Mouse (Mus musculus) kidney, embryonic 16.5 days (tissue): ENCODE measurements around the gene Dnah7c. TPM values are rescaled to one million over a fixed set of nuclear protein-coding genes. Genes with fewer than 3 reads are reported as not detected.
"Not testable (repeated sequence)": the region's sequence is repeated elsewhere in the genome, so short reads cannot be mapped to it uniquely, and the experiment has no call there.

ENCODE experiments used
- ATAC-seq: fragments of 200-750 bp; cut with Nextera tagmentation; 2 replicates; pipeline ENCODE4 v1.8.0; 2017; ENCODE audit warnings: moderate TSS enrichment; ENCODE audit not compliant: low FRiP score, low TSS enrichment
- H3K27ac ChIP-seq: fragments of 300-500 bp; sonication (generic); 2 replicates; pipeline ENCODE4 v1.5.1; 2014; ENCODE audit warnings: low read length
- H3K27me3 ChIP-seq: fragments of 300-500 bp; sonication (generic); 2 replicates; pipeline ENCODE4 v1.6.1; 2014; ENCODE audit warnings: low read length, control low read depth, mixed read lengths; ENCODE audit not compliant: insufficient read depth
- H3K36me3 ChIP-seq: fragments of 300-500 bp; sonication (generic); 2 replicates; pipeline ENCODE4 v1.6.1; 2014; ENCODE audit warnings: low read length, control low read depth, mixed read lengths; ENCODE audit not compliant: insufficient read depth
- H3K4me1 ChIP-seq: fragments of 300-500 bp; sonication (generic); 2 replicates; pipeline ENCODE4 v1.6.1; 2014; ENCODE audit warnings: low read length, control low read depth, mixed read lengths; ENCODE audit not compliant: insufficient read depth
- H3K4me2 ChIP-seq: fragments of 300-500 bp; sonication (generic); replicated peaks from 2 replicates; pipeline ENCODE4 v1.6.1; 2014; ENCODE audit warnings: low read depth, low read length
- H3K4me3 ChIP-seq: fragments of 300-500 bp; sonication (generic); 2 replicates; pipeline ENCODE4 v1.5.1; 2014; ENCODE audit warnings: mild to moderate bottlenecking, low read length
- H3K9ac ChIP-seq: fragments of 300-500 bp; sonication (generic); replicated peaks from 2 replicates; pipeline ENCODE4 v1.6.1; 2014; ENCODE audit warnings: low read length
- H3K9me3 ChIP-seq: fragments of 300-500 bp; sonication (generic); 2 replicates; pipeline ENCODE4 v1.6.1; 2016; ENCODE audit warnings: low read length, control low read depth
- WGBS: fragments of 180-500 bp; shearing (Covaris S2); extraction: QIAGEN DNeasy Blood & Tissue Kit; methylation state at CpG from one replicate; pipeline ENCODE4 v1.1.7; 2014; 5-methylcytosine and 5-hydroxymethylcytosine counted together
- polyA plus RNA-seq: library from polyadenylated mRNA; unstranded; fragments of >200 nt; fragmentation: Nextera tagmentation; extraction: Ambion mirVana; gene quantifications from 2 replicates; pipeline ENCODE4 v1.2.1, GENCODE M21; 2015

The Dnah7c gene
- polyA plus RNA-seq, 1 experiment from 2014 or later = 0.07 TPM

- not testable (repeated sequence) for H3K9me3 ChIP-seq, ATAC-seq, H3K4me3 ChIP-seq, H3K9ac ChIP-seq, H3K27ac ChIP-seq, H3K36me3 ChIP-seq, H3K4me1 ChIP-seq, H3K27me3 ChIP-seq, H3K4me2 ChIP-seq
- WGBS = 55% methylated on average over 3 of the region's 3 CpGs
Measured at GRCm38 (mm10) chr1:46526537-46526936, 101.1 kb downstream of the Dnah7c start.

- 11% methylated on average over 2 of the region's 2 CpGs for WGBS
- Histone ChIP-seq H3K4me1 (no peaks in the 10 kb centered on the region), H3K4me2 (no peak overlapping the region), H3K9me3 (no peaks in the 10 kb centered on the region), H3K9ac (no peak overlapping the region), H3K4me3 (no peak overlapping the region), H3K27ac (no peak overlapping the region), H3K27me3 (no peaks in the 10 kb centered on the region), H3K36me3 (no peaks in the 10 kb centered on the region)
- peak; percentile 42 for ATAC-seq
Measured at GRCm38 (mm10) chr1:46544812-46545421, 119.5 kb downstream of the Dnah7c start.

GRCm38 (mm10) chr1:46580385-46580784 is 155.0 kb downstream of the Dnah7c start:
- Histone ChIP-seq H3K27me3 (no peaks in the 10 kb centered on the region), H3K27ac (no peak overlapping the region), H3K9ac (no peak overlapping the region), H3K4me2 (no peak overlapping the region), H3K4me1 (no peaks in the 10 kb centered on the region), H3K4me3 (no peak overlapping the region), H3K36me3 (no peaks in the 10 kb centered on the region), H3K9me3 (no peaks in the 10 kb centered on the region)
- ATAC-seq = no peak
- 29% methylated on average over 3 of the region's 3 CpGs for WGBS

GRCm38 (mm10) chr1:46593826-46594225 is 168.4 kb downstream of the Dnah7c start:
- not testable (repeated sequence) for H3K27me3 ChIP-seq, H3K27ac ChIP-seq, H3K4me1 ChIP-seq, H3K4me3 ChIP-seq, H3K9me3 ChIP-seq, H3K4me2 ChIP-seq, H3K36me3 ChIP-seq, H3K9ac ChIP-seq, ATAC-seq
- WGBS = 80% methylated on average over 1 of the region's 1 CpGs

GRCm38 (mm10) chr1:46596343-46596742 is 171.0 kb downstream of the Dnah7c start:
- ATAC-seq, H3K9ac ChIP-seq: not testable (repeated sequence)
- 100% methylated on average over 1 of the region's 1 CpGs for WGBS

DNA sequence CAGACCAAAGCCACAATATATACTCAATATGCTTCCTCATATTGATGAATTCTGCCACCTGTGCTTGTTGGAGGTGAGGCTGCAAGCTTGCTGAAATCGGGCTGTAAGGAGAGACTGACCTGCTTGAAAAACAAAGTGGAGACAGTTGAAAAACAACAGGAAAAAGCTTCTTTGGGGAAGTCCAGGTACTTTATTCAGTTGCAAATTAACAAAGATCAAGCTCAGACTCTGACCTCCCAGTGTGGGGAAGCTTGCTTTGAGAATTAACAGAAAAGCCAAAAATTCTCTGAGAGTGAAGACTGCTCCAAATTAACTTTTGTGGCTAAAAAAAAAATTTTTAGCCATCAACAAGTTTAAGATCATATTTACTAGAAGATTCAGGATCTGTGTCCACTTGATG is 194.9 kb downstream of the Dnah7c start:
- H3K36me3 ChIP-seq = no peaks in the 10 kb centered on the region
- no peaks in the 10 kb centered on the region for H3K4me1 ChIP-seq
- no peaks in the 10 kb centered on the region for H3K9me3 ChIP-seq
- H3K4me3 ChIP-seq = no peak overlapping the region
- no peak overlapping the region for H3K4me2 ChIP-seq
- 62% methylated on average over 1 of the region's 1 CpGs for WGBS
- no peaks in the 10 kb centered on the region for H3K27me3 ChIP-seq
- no peak overlapping the region for H3K27ac ChIP-seq
- no peak for ATAC-seq
- no peak overlapping the region for H3K9ac ChIP-seq

More at GRCm38 (mm10) chr1:46596343-46596742, 171.0 kb downstream of the Dnah7c start:
- not testable (repeated sequence) for H3K4me2 ChIP-seq, H3K9me3 ChIP-seq, H3K36me3 ChIP-seq, H3K4me3 ChIP-seq, H3K27me3 ChIP-seq, H3K4me1 ChIP-seq, H3K27ac ChIP-seq

DNA sequence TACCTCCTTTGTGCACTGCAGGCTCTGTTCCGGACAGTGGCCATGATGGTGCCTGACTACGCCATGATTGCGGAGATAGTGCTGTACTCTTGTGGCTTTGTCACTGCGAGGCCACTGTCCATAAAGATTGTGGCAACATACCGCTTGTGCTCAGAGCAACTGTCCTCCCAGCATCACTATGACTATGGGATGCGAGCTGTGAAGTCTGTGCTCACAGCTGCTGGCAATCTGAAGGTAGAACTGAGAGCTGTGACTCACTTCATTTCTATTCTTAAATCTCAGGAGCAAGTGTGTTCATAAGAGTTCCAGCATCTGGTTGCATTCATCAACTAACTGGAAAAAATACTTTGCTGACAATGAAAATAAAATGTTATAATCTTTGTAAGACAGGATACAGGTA is 200.5 kb downstream of the Dnah7c start:
- H3K4me1 ChIP-seq, H3K9me3 ChIP-seq, H3K36me3 ChIP-seq, H3K4me2 ChIP-seq, H3K4me3 ChIP-seq, H3K27ac ChIP-seq, ATAC-seq, H3K27me3 ChIP-seq, H3K9ac ChIP-seq: not testable (repeated sequence)
- 97% methylated on average over 6 of the region's 6 CpGs for WGBS

- H3K27me3 ChIP-seq, ATAC-seq, H3K4me3 ChIP-seq, H3K9ac ChIP-seq, H3K4me2 ChIP-seq, H3K9me3 ChIP-seq, H3K27ac ChIP-seq, H3K4me1 ChIP-seq, H3K36me3 ChIP-seq: not testable (repeated sequence)
- 84% methylated on average over 4 of the region's 4 CpGs for WGBS
Measured at GRCm38 (mm10) chr1:46649821-46650220, 224.4 kb downstream of the Dnah7c start.

- H3K36me3 ChIP-seq, H3K27ac ChIP-seq, H3K4me2 ChIP-seq, H3K9ac ChIP-seq, H3K4me3 ChIP-seq, H3K27me3 ChIP-seq, H3K4me1 ChIP-seq, ATAC-seq, H3K9me3 ChIP-seq: not testable (repeated sequence)
- WGBS = 60% methylated on average over 2 of the region's 2 CpGs
Measured at GRCm38 (mm10) chr1:46652721-46653120, 227.3 kb downstream of the Dnah7c start.

DNA sequence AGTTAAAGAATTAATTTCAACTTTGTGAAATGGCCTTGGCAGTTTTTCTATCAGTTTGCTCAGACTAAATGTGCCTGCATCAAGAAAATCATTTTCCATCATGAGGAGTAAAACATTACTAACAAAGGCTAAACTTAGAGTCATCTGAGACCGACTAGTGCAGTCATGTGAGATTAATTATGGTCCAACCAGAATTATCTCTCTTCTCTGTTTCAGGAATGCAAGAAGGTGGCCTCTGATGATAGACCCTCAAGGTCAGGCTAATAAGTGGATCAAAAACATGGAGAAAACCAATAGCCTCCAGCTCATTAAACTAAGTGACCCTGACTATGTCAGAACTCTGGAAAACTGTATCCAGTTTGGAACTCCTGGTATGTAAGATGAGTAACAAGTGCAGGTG is 299.4 kb downstream of the Dnah7c start:
- H3K9ac ChIP-seq, H3K4me3 ChIP-seq, H3K4me1 ChIP-seq, H3K27ac ChIP-seq, H3K27me3 ChIP-seq, H3K4me2 ChIP-seq, H3K36me3 ChIP-seq, H3K9me3 ChIP-seq: not testable (repeated sequence)
- 35% methylated on average over 1 of the region's 1 CpGs for WGBS
- peak; percentile 59; the same call in 1 of the 2 replicates for ATAC-seq
